Mouse (Mus musculus) lung, postnatal 0 days (tissue): ENCODE measurements at regions not wholly inside any gene's neighbourhood (a gene's known extent, or its start where the extent isn't known, plus 50 kb on each side); places are given as distances from the start of the nearest gene placed in this dataset.
"Not testable (repeated sequence)": the region's sequence is repeated elsewhere in the genome, so short reads cannot be mapped to it uniquely, and the experiment has no call there.

Source experiments
- CTCF ChIP-seq: IDR thresholded peaks from 2 replicates; pipeline ENCODE4 v1.5.1; 2016; ENCODE audit warnings: antibody characterized with exemption, mild to moderate bottlenecking
- EP300 ChIP-seq: IDR thresholded peaks from 2 replicates; pipeline ENCODE4 v1.6.1; 2016; ENCODE audit warnings: antibody characterized with exemption, mild to moderate bottlenecking, control low read depth

- not testable (repeated sequence) for TF ChIP-seq CTCF, EP300
These were observed 917.6 kb upstream of the Tacstd2 start for GRCm38 (mm10) chr6:68453061-68453803.
